Comparison of ENCODE assay signal across 11 mouse cellular contexts in genomic region chr14:48589702-48590325, GRCm38 (mm10).
A peak's percentile ranks its signal among the peaks of the same experiment; 100 is the strongest.
DNase-seq lines count a peak whose midpoint lies in the region; ATAC-seq and TF ChIP-seq lines count a peak whose summit lies in the region.
"Had no signal": no experiment of that assay in that cellular context is flagged by ENCODE, and none has a peak within 500 bp of the region (broad histone marks: within the 10 kb centered on the region; RNA-seq: fewer than 3 reads in every experiment).

No protein-coding gene starts in this region.

- peak; percentile 26 for DNase-seq in embryo, embryonic 10 days (ENCODE audit: low spot score)
- DNase-seq in embryo, embryonic 11 days = no peak
- peak; percentile 4 for DNase-seq in lung, postnatal 10 days
- no peak for DNase-seq in lung, adult 2 months
- DNase-seq in heart, postnatal 0 days (ENCODE audit: low spot score) = peak; percentile 20
- DNase-seq in cerebellum, postnatal 36 days = no peak
- DNase-seq in urinary bladder, postnatal 10 days (ENCODE audit: low spot score) = no peak
- DNase-seq in cerebellum, adult 11-12 months = no peak
- DNase-seq: B cell, adult 2 months had no signal

- no peak overlapping the region for H3K27ac ChIP-seq in heart, postnatal 0 days (ENCODE audit: low read depth)

- H3K9me3 ChIP-seq in heart, postnatal 0 days (replicated peaks; ENCODE audit: control insufficient read depth, low read length) = no peaks in the 10 kb centered on the region

- no peaks in the 10 kb centered on the region for H3K27me3 ChIP-seq in heart, postnatal 0 days (ENCODE audit: control insufficient read depth, insufficient read depth, low read length)

- TF ChIP-seq EP300 in heart, postnatal 0 days (IDR thresholded peaks at IDR 0.05; ENCODE audit: low read depth) = no peak

- ATAC-seq in heart, postnatal 0 days (ENCODE audit: insufficient read depth, low read depth) = peak; percentile 51; the same call in 1 of the 2 replicates
- ATAC-seq: activated CD4-positive, CD25-positive, alpha-beta regulatory T cell, adult 4 months; inflammation-experienced regulatory T-cells, adult 6 months had no signal

- no peaks in the 10 kb centered on the region for H3K4me1 ChIP-seq in lung, adult 2 months (ENCODE audit: control insufficient read depth, insufficient read depth, low read length)
- H3K4me1 ChIP-seq in heart, postnatal 0 days (ENCODE audit: control insufficient read depth, insufficient read depth) = no peaks in the 10 kb centered on the region

- peak overlapping the region; percentile 20 for H3K9ac ChIP-seq in heart, postnatal 0 days (replicated peaks; ENCODE audit: low read depth, low read length)

- WGBS in lung, adult 2 months = 18% methylated on average over 15 of the region's 15 CpGs
- 16% methylated on average over 15 of the region's 15 CpGs for WGBS in heart, postnatal 0 days

- no peaks in the 10 kb centered on the region for H3K36me3 ChIP-seq in heart, postnatal 0 days (replicated peaks; ENCODE audit: control insufficient read depth, insufficient read depth, low read length)

- peak overlapping the region; percentile 65 for H3K4me2 ChIP-seq in heart, postnatal 0 days (ENCODE audit: low read depth, low read length)

- TF ChIP-seq CTCF in lung, adult 2 months (IDR thresholded peaks at IDR 0.05; ENCODE audit: insufficient read depth, low read length) = no peak
- TF ChIP-seq CTCF in heart, postnatal 0 days (IDR thresholded peaks at IDR 0.05; ENCODE audit: low read depth) = no peak

- TF ChIP-seq POLR2A in lung, adult 2 months (IDR thresholded peaks at IDR 0.05; ENCODE audit: borderline replicate concordance, extremely low read depth, low read depth, low read length) = no peak

- no peak overlapping the region for H3K4me3 ChIP-seq in lung, adult 2 months (replicated peaks; ENCODE audit: extremely low read depth, low read depth, low read length)
- H3K4me3 ChIP-seq in heart, postnatal 0 days (ENCODE audit: low read depth, low read length) = peak overlapping the region; percentile 39

Comparison
In these comparisons a context has a peak if more than half of its experiments do, and no peak if none do; other contexts are left out.
1. DNase-seq: peak in embryo, embryonic 10 days (single experiment), lung, postnatal 10 days (single experiment) and heart, postnatal 0 days (single experiment); none in embryo, embryonic 11 days (single experiment), lung, adult 2 months (single experiment), cerebellum, postnatal 36 days (0 of 2), urinary bladder, postnatal 10 days (single experiment) and cerebellum, adult 11-12 months (single experiment).